Mouse (Mus musculus) midbrain, postnatal 0 days (tissue): ENCODE measurements around the gene Atp8b5. TPM values are rescaled to one million over a fixed set of nuclear protein-coding genes. Genes with fewer than 3 reads are reported as not detected.
A peak's percentile ranks its signal among the peaks of the same experiment; 100 is the strongest.

Source experiments
- ATAC-seq: fragments of 200-750 bp; cut with Nextera tagmentation; 2 replicates; pipeline ENCODE4 v1.8.0; 2017; ENCODE audit warnings: moderate number of reproducible peaks, mild to moderate bottlenecking, moderate TSS enrichment, moderate library complexity; ENCODE audit not compliant: low FRiP score
- DNase-seq: peaks from one replicate; pipeline ENCODE4 v3.0.0-alpha.2; 2015; ENCODE audit warnings: low spot score
- H3K27ac ChIP-seq: fragments of 300-500 bp; sonication (generic); 2 replicates; pipeline ENCODE4 v1.5.1; 2014; ENCODE audit warnings: low read depth, mild to moderate bottlenecking, low read length, mixed read lengths
- H3K27me3 ChIP-seq: fragments of 300-500 bp; sonication (generic); 2 replicates; pipeline ENCODE4 v1.6.1; 2014; ENCODE audit warnings: low read length, control low read depth, mixed read lengths; ENCODE audit not compliant: insufficient read depth
- H3K36me3 ChIP-seq: fragments of 300-500 bp; sonication (generic); 2 replicates; pipeline ENCODE4 v1.6.1; 2014; ENCODE audit warnings: low read length, control low read depth, mixed read lengths; ENCODE audit not compliant: insufficient read depth
- H3K4me1 ChIP-seq: fragments of 300-500 bp; sonication (generic); 2 replicates; pipeline ENCODE4 v1.6.1; 2014; ENCODE audit warnings: mild to moderate bottlenecking, control low read depth, antibody characterized with exemption, low read length, mixed read lengths; ENCODE audit not compliant: insufficient read depth
- H3K4me2 ChIP-seq: fragments of 300-500 bp; sonication (generic); 2 replicates; pipeline ENCODE4 v1.6.1; 2014; ENCODE audit warnings: low read depth, mild to moderate bottlenecking, low read length, mixed read lengths; ENCODE audit not compliant: poor library complexity, severe bottlenecking
- H3K4me3 ChIP-seq: fragments of 300-500 bp; sonication (generic); 2 replicates; pipeline ENCODE4 v1.5.1; 2014; ENCODE audit warnings: low read depth, mild to moderate bottlenecking, low read length, moderate library complexity
- H3K9ac ChIP-seq: fragments of 300-500 bp; sonication (generic); replicated peaks from 2 replicates; pipeline ENCODE4 v1.6.1; 2014; ENCODE audit warnings: mild to moderate bottlenecking, low read length, moderate library complexity, mixed read lengths; ENCODE audit not compliant: poor library complexity, severe bottlenecking
- H3K9me3 ChIP-seq: fragments of 300-500 bp; sonication (generic); 2 replicates; pipeline ENCODE4 v1.6.1; 2016; ENCODE audit warnings: low read length, control low read depth
- CTCF ChIP-seq: IDR thresholded peaks from 2 replicates; pipeline ENCODE4 v1.5.1; 2016; ENCODE audit warnings: antibody characterized with exemption, mild to moderate bottlenecking
- WGBS: fragments of 180-500 bp; shearing (Covaris S2); extraction: QIAGEN DNeasy Blood & Tissue Kit; methylation state at CpG from one replicate; pipeline ENCODE4 v1.1.7; 2014; 5-methylcytosine and 5-hydroxymethylcytosine counted together
- polyA plus RNA-seq: library from polyadenylated mRNA; unstranded; fragments of >200 nt; fragmentation: Nextera tagmentation; extraction: Ambion mirVana; gene quantifications from 2 replicates; pipeline ENCODE4 v1.2.1, GENCODE M21; 2015
- total RNA-seq: library from RNA; depleted of rRNA; stranded (reverse); fragments of >200 nt; gene quantifications from 2 replicates; pipeline ENCODE4 v1.2.3, GENCODE M21; 2014

Atp8b5 gene
- total and polyA plus RNA-seq, 2 experiments from 2014 or later: 0.44 to 0.54 TPM

DNA sequence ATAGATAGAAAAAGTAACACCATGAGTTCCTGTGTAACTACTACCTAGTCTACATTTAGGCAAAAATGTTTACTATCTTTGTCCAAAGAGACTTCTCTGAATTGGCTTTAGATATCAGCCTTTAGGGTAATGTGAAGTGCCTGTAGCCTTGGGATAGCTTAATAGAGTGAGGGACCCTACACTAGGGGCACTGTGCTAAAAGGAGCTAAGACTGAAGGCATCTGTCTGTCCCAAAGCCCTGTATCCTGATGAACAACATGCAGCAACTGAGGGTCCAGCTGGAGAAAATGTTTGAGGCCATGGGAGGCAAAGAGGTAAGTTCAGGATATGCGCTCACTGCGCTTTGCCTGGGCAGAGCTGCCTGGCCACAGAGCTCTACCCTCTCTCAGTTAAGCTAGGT, 9.9 kb upstream of the Atp8b5 start:
- Histone ChIP-seq H3K4me1 (no peaks in the 10 kb centered on the region), H3K4me3 (no peak overlapping the region), H3K27me3 (no peaks in the 10 kb centered on the region), H3K4me2 (no peak overlapping the region), H3K9ac (no peak overlapping the region), H3K27ac (no peak overlapping the region), H3K9me3 (no peaks in the 10 kb centered on the region), H3K36me3 (peaks cover 62% of the 10 kb centered on the region)
- no peak for ATAC-seq
- DNase-seq: no peak
- TF ChIP-seq CTCF: no peak
- 100% methylated on average over 2 of the region's 2 CpGs for WGBS

DNA sequence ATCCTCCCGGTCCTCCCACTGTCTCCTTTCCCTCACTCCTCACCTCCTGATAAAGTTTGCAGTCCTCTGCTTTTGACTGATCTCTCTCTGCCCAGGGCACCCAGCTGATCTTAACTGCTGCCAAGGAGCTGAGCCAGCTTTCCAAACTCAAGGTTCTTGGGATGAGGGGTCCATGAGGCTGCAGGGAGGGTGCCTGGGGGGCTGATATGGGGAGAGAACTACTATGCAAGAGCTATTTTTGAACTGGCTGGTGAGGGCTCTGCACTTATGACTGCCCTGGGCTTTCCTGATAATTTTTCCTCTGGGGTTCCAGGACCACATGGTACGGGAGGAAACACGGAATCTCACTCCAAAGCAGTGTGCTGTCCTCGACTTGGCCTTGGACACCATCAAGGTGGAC, 8.4 kb upstream of the Atp8b5 start:
- no peak for DNase-seq
- Histone ChIP-seq H3K4me2 (no peak overlapping the region), H3K9me3 (no peaks in the 10 kb centered on the region), H3K9ac (no peak overlapping the region), H3K27ac (no peak overlapping the region), H3K36me3 (peaks cover 53% of the 10 kb centered on the region), H3K4me3 (no peak overlapping the region), H3K4me1 (no peaks in the 10 kb centered on the region), H3K27me3 (no peaks in the 10 kb centered on the region)
- TF ChIP-seq CTCF: no peak
- 94% methylated on average over 4 of the region's 4 CpGs for WGBS
- no peak for ATAC-seq

DNA sequence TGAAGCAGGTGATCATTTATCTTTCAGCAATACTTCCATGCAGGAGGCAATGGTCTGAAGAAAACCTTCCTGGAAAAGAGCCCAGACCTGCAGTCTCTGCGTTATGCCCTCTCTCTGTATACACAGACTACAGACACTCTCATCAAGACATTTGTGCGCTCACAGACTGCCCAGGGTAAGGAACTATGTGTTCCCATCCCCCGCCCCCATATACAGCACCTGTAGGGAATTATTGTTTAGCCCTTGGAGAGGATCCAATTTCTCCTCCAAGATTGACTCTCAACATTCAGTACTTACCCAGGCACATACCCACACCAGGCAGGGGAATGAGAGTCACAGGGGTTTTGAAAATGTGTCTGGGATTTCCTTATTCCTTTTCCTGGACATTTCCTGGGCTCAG, 7.5 kb upstream of the Atp8b5 start:
- Histone ChIP-seq H3K4me3 (no peak overlapping the region), H3K27ac (no peak overlapping the region), H3K36me3 (peaks cover 51% of the 10 kb centered on the region), H3K4me1 (no peaks in the 10 kb centered on the region), H3K9me3 (no peaks in the 10 kb centered on the region), H3K9ac (no peak overlapping the region), H3K27me3 (no peaks in the 10 kb centered on the region), H3K4me2 (no peak overlapping the region)
- DNase-seq (no peak), ATAC-seq (no peak)
- WGBS: 79% methylated on average over 3 of the region's 3 CpGs
- TF ChIP-seq CTCF: no peak

DNA sequence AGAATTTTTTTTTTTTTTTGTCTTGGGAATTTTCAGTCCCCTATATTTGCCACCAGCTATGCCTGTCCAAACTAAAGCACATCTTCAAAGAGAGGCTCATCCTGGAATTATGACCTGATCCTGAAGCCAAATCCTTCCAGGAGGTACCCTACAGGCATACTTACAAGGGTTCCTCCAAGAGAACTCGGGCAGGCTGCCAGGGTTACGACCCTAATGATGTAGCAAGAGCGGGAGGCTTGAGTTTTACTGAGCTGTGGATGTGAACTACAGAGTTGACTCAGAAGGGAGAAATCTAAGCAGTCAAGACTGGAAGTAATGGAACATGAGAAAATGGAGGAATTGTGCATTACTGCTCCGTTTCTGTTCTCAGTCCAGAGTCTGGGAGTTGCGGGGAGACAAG, 6.9 kb upstream of the Atp8b5 start:
- H3K4me3 ChIP-seq: no peak overlapping the region
- no peak overlapping the region for H3K9ac ChIP-seq
- no peak overlapping the region for H3K4me2 ChIP-seq
- H3K27me3 ChIP-seq: no peaks in the 10 kb centered on the region
- WGBS: 82% methylated on average over 5 of the region's 5 CpGs
- TF ChIP-seq CTCF: no peak
- H3K27ac ChIP-seq: no peak overlapping the region
- H3K4me1 ChIP-seq: no peaks in the 10 kb centered on the region
- H3K9me3 ChIP-seq: no peaks in the 10 kb centered on the region
- H3K36me3 ChIP-seq: peaks cover 46% of the 10 kb centered on the region
- no peak for DNase-seq
- no peak for ATAC-seq

DNA sequence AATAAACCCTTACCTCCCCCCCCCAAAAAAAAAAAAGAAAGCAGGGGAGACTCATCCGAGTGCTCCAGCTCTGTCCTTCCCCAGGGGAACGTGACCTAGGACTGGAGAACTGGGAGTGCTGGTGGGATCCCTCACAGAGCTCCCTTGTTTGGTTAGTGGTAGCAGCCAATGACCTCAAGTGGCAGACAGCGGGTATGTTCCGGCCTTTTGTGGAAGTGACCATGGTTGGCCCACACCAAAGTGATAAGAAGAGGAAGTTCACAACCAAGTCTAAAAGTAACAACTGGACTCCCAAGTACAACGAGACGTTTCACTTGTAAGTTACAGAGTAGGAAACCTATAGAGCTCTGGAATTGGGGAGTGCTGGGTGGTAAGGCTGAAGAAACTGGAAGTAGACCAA, 4.1 kb upstream of the Atp8b5 start:
- WGBS: 91% methylated on average over 6 of the region's 6 CpGs
- no peaks in the 10 kb centered on the region for H3K4me1 ChIP-seq
- H3K4me2 ChIP-seq: no peak overlapping the region
- no peak for TF ChIP-seq CTCF
- H3K27ac ChIP-seq: no peak overlapping the region
- H3K9me3 ChIP-seq: no peaks in the 10 kb centered on the region
- no peaks in the 10 kb centered on the region for H3K27me3 ChIP-seq
- DNase-seq: no peak
- no peak for ATAC-seq
- no peak overlapping the region for H3K9ac ChIP-seq
- no peak overlapping the region for H3K4me3 ChIP-seq
- H3K36me3 ChIP-seq: peaks cover 21% of the 10 kb centered on the region

DNA sequence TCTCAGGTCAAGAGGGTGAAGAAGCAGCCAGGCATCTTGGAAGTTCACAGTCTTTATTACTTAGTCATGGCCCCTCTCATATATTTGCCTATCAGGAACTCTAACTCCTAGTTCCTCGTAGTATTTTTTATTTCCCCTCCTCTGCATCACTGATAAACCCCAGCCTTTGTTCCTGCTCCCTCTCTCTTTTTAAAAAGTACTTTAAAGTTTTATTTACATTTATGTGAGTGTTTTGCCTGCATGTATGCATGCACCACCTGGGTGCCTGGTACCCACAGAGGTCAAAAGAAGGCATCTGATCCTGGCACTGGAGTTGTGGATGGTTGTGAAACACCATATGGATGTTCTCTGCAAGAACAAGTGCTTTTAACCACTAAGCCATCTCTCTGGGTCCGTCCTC, 813 bp upstream of the Atp8b5 start:
- DNase-seq (no peak), ATAC-seq (no peak)
- no peaks in the 10 kb centered on the region for H3K9me3 ChIP-seq
- H3K27me3 ChIP-seq: no peaks in the 10 kb centered on the region
- no peak overlapping the region for H3K4me3 ChIP-seq
- peaks cover 6% of the 10 kb centered on the region; the same call in 1 of the 2 replicates for H3K36me3 ChIP-seq
- no peak overlapping the region for H3K27ac ChIP-seq
- no peak overlapping the region for H3K9ac ChIP-seq
- H3K4me2 ChIP-seq: no peak overlapping the region
- TF ChIP-seq CTCF: no peak
- H3K4me1 ChIP-seq: no peaks in the 10 kb centered on the region
- 56% methylated on average over 2 of the region's 2 CpGs for WGBS

DNA sequence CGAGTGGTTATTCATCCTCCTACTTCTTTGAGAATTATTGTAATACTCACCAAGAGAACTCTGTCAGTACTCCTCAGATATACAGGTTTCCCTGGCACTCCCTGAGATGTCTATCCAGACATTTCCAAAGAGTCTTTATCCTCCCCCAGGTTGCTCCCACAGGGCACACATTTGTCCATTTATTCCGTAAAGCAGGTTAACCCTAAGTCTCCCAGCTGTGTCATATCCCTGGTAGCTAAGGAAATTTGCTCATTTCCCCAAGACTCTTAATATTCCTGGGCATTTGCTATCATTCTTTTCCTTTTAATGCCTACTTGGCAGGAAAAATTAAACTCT, 332 bp downstream of the Atp8b5 start:
- TF ChIP-seq CTCF: no peak
- peak overlapping the region; percentile 39 for H3K4me3 ChIP-seq
- WGBS: 1% methylated on average over 2 of the region's 2 CpGs
- no peaks in the 10 kb centered on the region for H3K36me3 ChIP-seq
- DNase-seq: no peak
- ATAC-seq: no peak
- no peaks in the 10 kb centered on the region for H3K27me3 ChIP-seq
- H3K9ac ChIP-seq: peak overlapping the region; percentile 52; the same call in 1 of the 2 replicates
- no peaks in the 10 kb centered on the region for H3K9me3 ChIP-seq
- H3K4me1 ChIP-seq: no peaks in the 10 kb centered on the region
- H3K4me2 ChIP-seq: peak overlapping the region; percentile 72
- 0 out of 2 replicates have a peak overlapping the region, but pooled peaks have one; percentile 32 for H3K27ac ChIP-seq
